Mouse (Mus musculus) neural tube, embryonic 13.5 days (tissue): ENCODE data around the gene Slc35g2. TPM values are rescaled to one million over a fixed set of nuclear protein-coding genes. Genes with fewer than 3 reads are reported as not detected.

Source experiments
- ATAC-seq: fragments of 200-750 bp; cut with Nextera tagmentation; 2 replicates; pipeline ENCODE4 v1.8.0; 2017; ENCODE audit warnings: low read depth, mild to moderate bottlenecking, moderate TSS enrichment, moderate library complexity
- H3K27ac ChIP-seq: fragments of 300-500 bp; sonication (generic); replicated peaks from 2 replicates; pipeline ENCODE4 v1.5.1; 2015; ENCODE audit warnings: moderate library complexity, mild to moderate bottlenecking, inconsistent platforms
- H3K27me3 ChIP-seq: fragments of 300-500 bp; sonication (generic); 2 replicates; pipeline ENCODE4 v1.6.1; 2015; ENCODE audit warnings: mild to moderate bottlenecking, inconsistent platforms
- H3K36me3 ChIP-seq: fragments of 300-500 bp; sonication (generic); 2 replicates; pipeline ENCODE4 v1.6.1; 2015; ENCODE audit warnings: mild to moderate bottlenecking, inconsistent platforms
- H3K4me1 ChIP-seq: fragments of 300-500 bp; sonication (generic); replicated peaks from 2 replicates; pipeline ENCODE4 v1.6.1; 2015; ENCODE audit warnings: inconsistent platforms
- H3K4me2 ChIP-seq: fragments of 300-500 bp; sonication (generic); 2 replicates; pipeline ENCODE4 v1.6.1; 2015; ENCODE audit warnings: inconsistent platforms, mild to moderate bottlenecking, moderate library complexity
- H3K4me3 ChIP-seq: fragments of 300-500 bp; sonication (generic); 2 replicates; pipeline ENCODE4 v1.5.1; 2015; ENCODE audit warnings: mild to moderate bottlenecking, inconsistent platforms
- H3K9ac ChIP-seq: fragments of 300-500 bp; sonication (generic); 2 replicates; pipeline ENCODE4 v1.6.1; 2015; ENCODE audit warnings: moderate library complexity, mild to moderate bottlenecking, inconsistent platforms
- H3K9me3 ChIP-seq: fragments of 300-500 bp; sonication (generic); 2 replicates; pipeline ENCODE4 v1.6.1; 2016; ENCODE audit warnings: inconsistent platforms
- WGBS: fragments of 180-500 bp; shearing (Covaris S2); methylation state at CpG from one replicate; pipeline ENCODE4 v1.1.7; 2015; 5-methylcytosine and 5-hydroxymethylcytosine counted together
- polyA plus RNA-seq: library from polyadenylated mRNA; unstranded; fragments of >200 nt; fragmentation: Nextera tagmentation; extraction: Ambion mirVana; gene quantifications from 2 replicates; pipeline ENCODE4 v1.2.1, GENCODE M21; 2015

The Slc35g2 gene
- polyA plus RNA-seq, 1 experiment from 2014 or later, result 15.1 TPM

GRCm38 (mm10) chr9:100582883-100583575 is 12.1 kb upstream of the Slc35g2 start:
- Histone ChIP-seq H3K9me3 (no peaks in the 10 kb centered on the region), H3K36me3 (no peaks in the 10 kb centered on the region), H3K27ac (no peak overlapping the region), H3K4me1 (peaks cover 10% of the 10 kb centered on the region), H3K27me3 (no peaks in the 10 kb centered on the region), H3K4me2 (no peak overlapping the region), H3K9ac (no peak overlapping the region), H3K4me3 (no peak overlapping the region)
- 72% methylated on average over 13 of the region's 13 CpGs for WGBS
- no peak for ATAC-seq

- Histone ChIP-seq H3K4me2 (no peak overlapping the region), H3K9ac (no peak overlapping the region), H3K27ac (peak overlapping the region; percentile 53; the same call in 1 of the 2 replicates), H3K4me1 (peaks cover 10% of the 10 kb centered on the region), H3K36me3 (no peaks in the 10 kb centered on the region), H3K9me3 (no peaks in the 10 kb centered on the region), H3K27me3 (no peaks in the 10 kb centered on the region), H3K4me3 (no peak overlapping the region)
- WGBS, result 28% methylated on average over 13 of the region's 13 CpGs
- ATAC-seq, result peak; percentile 47; the same call in 1 of the 2 replicates
Measured at GRCm38 (mm10) chr9:100581543-100582492, 10.9 kb upstream of the Slc35g2 start.

- ATAC-seq, result no peak
- Histone ChIP-seq H3K27ac (no peak overlapping the region), H3K9me3 (no peaks in the 10 kb centered on the region), H3K4me3 (no peak overlapping the region), H3K9ac (no peak overlapping the region), H3K27me3 (no peaks in the 10 kb centered on the region), H3K36me3 (no peaks in the 10 kb centered on the region), H3K4me1 (peaks cover 10% of the 10 kb centered on the region), H3K4me2 (no peak overlapping the region)
- WGBS, result 64% methylated on average over 20 of the region's 20 CpGs
Measured at GRCm38 (mm10) chr9:100580196-100580740, 9.4 kb upstream of the Slc35g2 start.

GRCm38 (mm10) chr9:100573942-100574341 is 3.1 kb upstream of the Slc35g2 start:
- H3K4me3 ChIP-seq, result no peak overlapping the region
- H3K9me3 ChIP-seq, result no peaks in the 10 kb centered on the region
- H3K36me3 ChIP-seq, result no peaks in the 10 kb centered on the region
- H3K4me1 ChIP-seq, result peaks cover 10% of the 10 kb centered on the region
- ATAC-seq, result no peak
- no peak overlapping the region for H3K4me2 ChIP-seq
- H3K9ac ChIP-seq, result no peak overlapping the region
- H3K27me3 ChIP-seq, result no peaks in the 10 kb centered on the region
- H3K27ac ChIP-seq, result no peak overlapping the region
- 60% methylated on average over 5 of the region's 5 CpGs for WGBS

- no peak overlapping the region for H3K27ac ChIP-seq
- WGBS, result 61% methylated on average over 2 of the region's 2 CpGs
- no peaks in the 10 kb centered on the region for H3K27me3 ChIP-seq
- no peak overlapping the region for H3K4me3 ChIP-seq
- H3K9ac ChIP-seq, result no peak overlapping the region
- H3K36me3 ChIP-seq, result no peaks in the 10 kb centered on the region
- no peaks in the 10 kb centered on the region for H3K9me3 ChIP-seq
- H3K4me1 ChIP-seq, result peaks cover 10% of the 10 kb centered on the region
- ATAC-seq, result no peak
- no peak overlapping the region for H3K4me2 ChIP-seq
Measured at GRCm38 (mm10) chr9:100573300-100573699, 2.4 kb upstream of the Slc35g2 start.

- no peaks in the 10 kb centered on the region for H3K36me3 ChIP-seq
- peak overlapping the region; percentile 70 for H3K4me3 ChIP-seq
- H3K27ac ChIP-seq, result no peak overlapping the region
- no peaks in the 10 kb centered on the region for H3K27me3 ChIP-seq
- 81% methylated on average over 1 of the region's 1 CpGs for WGBS
- peaks cover 10% of the 10 kb centered on the region for H3K4me1 ChIP-seq
- peak overlapping the region; percentile 63 for H3K4me2 ChIP-seq
- ATAC-seq, result no peak
- H3K9me3 ChIP-seq, result no peaks in the 10 kb centered on the region
- no peak overlapping the region for H3K9ac ChIP-seq
Measured at GRCm38 (mm10) chr9:100571511-100571910, 621 bp upstream of the Slc35g2 start.

GRCm38 (mm10) chr9:100569798-100570625 is 878 bp downstream of the Slc35g2 start:
- WGBS, result 10% methylated on average over 32 of the region's 32 CpGs
- peak; percentile 47 for ATAC-seq
- peak overlapping the region; percentile 84 for H3K9ac ChIP-seq
- peak overlapping the region; percentile 63 for H3K4me2 ChIP-seq
- peak overlapping the region; percentile 52; the same call in 1 of the 2 replicates for H3K27ac ChIP-seq
- peak overlapping the region; percentile 70 for H3K4me3 ChIP-seq
- H3K36me3 ChIP-seq, result no peaks in the 10 kb centered on the region
- H3K9me3 ChIP-seq, result no peaks in the 10 kb centered on the region
- no peaks in the 10 kb centered on the region for H3K27me3 ChIP-seq
- peaks cover 10% of the 10 kb centered on the region for H3K4me1 ChIP-seq

GRCm38 (mm10) chr9:100560251-100560890 is 10.5 kb downstream of the Slc35g2 start:
- Histone ChIP-seq H3K27me3 (no peaks in the 10 kb centered on the region), H3K9ac (no peak overlapping the region), H3K4me3 (no peak overlapping the region), H3K36me3 (no peaks in the 10 kb centered on the region), H3K4me1 (no peaks in the 10 kb centered on the region), H3K27ac (no peak overlapping the region), H3K9me3 (no peaks in the 10 kb centered on the region), H3K4me2 (no peak overlapping the region)
- 77% methylated on average over 10 of the region's 10 CpGs for WGBS
- ATAC-seq, result no peak

- no peaks in the 10 kb centered on the region for H3K9me3 ChIP-seq
- no peak for ATAC-seq
Measured at GRCm38 (mm10) chr9:100558991-100559390, 11.9 kb downstream of the Slc35g2 start.

GRCm38 (mm10) chr9:100558023-100558573 is 12.8 kb downstream of the Slc35g2 start:
- WGBS, result 93% methylated on average over 4 of the region's 4 CpGs
- Histone ChIP-seq H3K4me3 (no peak overlapping the region), H3K36me3 (peaks cover 3% of the 10 kb centered on the region), H3K9ac (no peak overlapping the region), H3K4me1 (no peaks in the 10 kb centered on the region), H3K9me3 (no peaks in the 10 kb centered on the region), H3K27me3 (no peaks in the 10 kb centered on the region), H3K4me2 (no peak overlapping the region), H3K27ac (no peak overlapping the region)
- ATAC-seq, result no peak

More at GRCm38 (mm10) chr9:100558991-100559390, 11.9 kb downstream of the Slc35g2 start:
- H3K4me2 ChIP-seq, result no peak overlapping the region
- no peak overlapping the region for H3K9ac ChIP-seq
- no peaks in the 10 kb centered on the region for H3K27me3 ChIP-seq
- no peak overlapping the region for H3K27ac ChIP-seq
- no peak overlapping the region for H3K4me3 ChIP-seq
- H3K4me1 ChIP-seq, result no peaks in the 10 kb centered on the region
- H3K36me3 ChIP-seq, result no peaks in the 10 kb centered on the region

- no peak overlapping the region for H3K4me2 ChIP-seq
- H3K4me1 ChIP-seq, result no peaks in the 10 kb centered on the region
- no peak for ATAC-seq
- H3K9ac ChIP-seq, result no peak overlapping the region
- no peak overlapping the region for H3K27ac ChIP-seq
- peaks cover 16% of the 10 kb centered on the region for H3K36me3 ChIP-seq
- no peaks in the 10 kb centered on the region for H3K27me3 ChIP-seq
- WGBS, result 80% methylated on average over 5 of the region's 5 CpGs
- H3K9me3 ChIP-seq, result peaks cover 4% of the 10 kb centered on the region; the same call in 1 of the 2 replicates
- no peak overlapping the region for H3K4me3 ChIP-seq
Measured at GRCm38 (mm10) chr9:100555686-100556085, 15.2 kb downstream of the Slc35g2 start.
